Mouse (Mus musculus) heart, embryonic 12.5 days (tissue): ENCODE data around the gene Gm11627. TPM values are rescaled to one million over a fixed set of nuclear protein-coding genes. Genes with fewer than 3 reads are reported as not detected.
A peak's percentile ranks its signal among the peaks of the same experiment; 100 is the strongest.

ENCODE experiments used
- ATAC-seq: fragments of 200-750 bp; cut with Nextera tagmentation; 2 replicates; pipeline ENCODE4 v1.8.0; 2017; ENCODE audit warnings: moderate TSS enrichment, moderate library complexity; ENCODE audit not compliant: insufficient number of reproducible peaks, low FRiP score
- H3K27ac ChIP-seq: fragments of 300-500 bp; sonication (generic); 2 replicates; pipeline ENCODE4 v1.5.1; 2016; ENCODE audit warnings: mild to moderate bottlenecking, moderate library complexity; ENCODE audit not compliant: poor library complexity, severe bottlenecking
- H3K27me3 ChIP-seq: fragments of 300-500 bp; sonication (generic); replicated peaks from 2 replicates; pipeline ENCODE4 v1.6.1; 2016; ENCODE audit warnings: mild to moderate bottlenecking, moderate library complexity
- H3K36me3 ChIP-seq: fragments of 300-500 bp; sonication (generic); 2 replicates; pipeline ENCODE4 v1.6.1; 2016; ENCODE audit warnings: mild to moderate bottlenecking, moderate library complexity
- H3K4me1 ChIP-seq: fragments of 300-500 bp; sonication (generic); replicated peaks from 2 replicates; pipeline ENCODE4 v1.6.1; 2016; ENCODE audit warnings: mild to moderate bottlenecking
- H3K4me2 ChIP-seq: fragments of 300-500 bp; sonication (generic); 2 replicates; pipeline ENCODE4 v1.6.1; 2016; ENCODE audit warnings: mild to moderate bottlenecking, moderate library complexity
- H3K4me3 ChIP-seq: fragments of 300-500 bp; sonication (generic); 2 replicates; pipeline ENCODE4 v1.5.1; 2016; ENCODE audit warnings: mild to moderate bottlenecking
- H3K9ac ChIP-seq: fragments of 300-500 bp; sonication (generic); 2 replicates; pipeline ENCODE4 v1.6.1; 2016; ENCODE audit warnings: mild to moderate bottlenecking, moderate library complexity
- H3K9me3 ChIP-seq: fragments of 300-500 bp; sonication (generic); replicated peaks from 2 replicates; pipeline ENCODE4 v1.6.1; 2016; ENCODE audit warnings: mild to moderate bottlenecking, moderate library complexity
- WGBS: fragments of 180-500 bp; shearing (Covaris S2); methylation state at CpG from one replicate; pipeline ENCODE4 v1.1.7; 2016; 5-methylcytosine and 5-hydroxymethylcytosine counted together
- polyA plus RNA-seq: library from polyadenylated mRNA; unstranded; fragments of >200 nt; fragmentation: Nextera tagmentation; extraction: Ambion mirVana; gene quantifications from 2 replicates; pipeline ENCODE4 v1.2.1, GENCODE M21; 2016

The Gm11627 gene
- polyA plus RNA-seq, 1 experiment from 2014 or later: 10.9 TPM

DNA sequence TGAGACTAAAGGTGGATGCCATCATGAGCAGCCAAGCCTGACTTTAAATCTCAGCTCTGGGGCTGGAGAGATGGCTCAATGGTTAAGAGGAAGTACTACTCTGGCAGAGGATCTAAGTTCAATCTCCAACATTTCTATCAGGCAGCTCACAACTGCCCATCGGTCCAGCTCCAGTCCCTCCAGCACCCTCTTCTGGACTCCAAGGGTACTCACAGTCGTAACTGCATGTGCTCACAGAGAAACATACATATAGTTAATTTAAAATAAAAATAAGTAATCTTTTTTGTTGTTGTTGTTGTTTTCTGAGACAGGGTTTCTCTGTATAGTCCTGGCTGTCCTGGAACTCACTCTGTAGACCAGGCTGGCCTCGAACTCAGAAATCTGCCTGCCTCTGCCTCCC lies 20.7 kb upstream of the Gm11627 start:
- no peaks in the 10 kb centered on the region for H3K27me3 ChIP-seq
- H3K4me3 ChIP-seq: no peak overlapping the region
- no peak overlapping the region for H3K4me2 ChIP-seq
- no peaks in the 10 kb centered on the region for H3K36me3 ChIP-seq
- WGBS: 75% methylated on average over 3 of the region's 3 CpGs
- H3K9ac ChIP-seq: no peak overlapping the region
- no peak overlapping the region for H3K27ac ChIP-seq
- peaks cover 17% of the 10 kb centered on the region for H3K4me1 ChIP-seq
- no peaks in the 10 kb centered on the region for H3K9me3 ChIP-seq
- ATAC-seq: no peak

DNA sequence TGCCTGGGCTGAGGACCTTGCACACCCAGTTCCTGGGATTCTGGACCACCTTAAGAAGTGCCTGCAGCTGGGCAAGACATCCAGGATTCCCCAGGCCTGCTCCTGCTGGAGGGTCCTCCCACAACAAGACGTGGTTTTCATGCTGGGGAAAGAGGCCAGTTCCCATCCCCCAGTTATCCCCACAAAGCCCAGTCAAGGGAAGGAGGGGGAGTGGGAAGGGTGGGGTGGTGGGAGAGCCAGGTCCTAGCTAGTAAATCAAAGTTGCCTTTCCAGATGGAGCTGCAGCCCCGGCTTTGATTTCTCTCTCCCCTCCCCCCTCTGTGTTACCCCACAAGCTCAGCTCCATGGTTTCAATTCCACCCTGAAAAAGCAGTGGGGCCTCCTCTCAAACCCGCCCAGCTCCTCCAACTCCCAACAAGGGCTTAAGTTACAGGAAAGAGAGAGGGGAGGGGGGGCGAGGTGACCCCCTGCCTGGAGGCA lies 16.1 kb upstream of the Gm11627 start:
- ATAC-seq: no peak
- no peaks in the 10 kb centered on the region for H3K9me3 ChIP-seq
- H3K4me2 ChIP-seq: peak overlapping the region; percentile 8; the same call in 1 of the 2 replicates

GRCm38 (mm10) chr11:102587554-102587953 lies 8.3 kb upstream of the Gm11627 start:
- Histone ChIP-seq H3K9ac (no peak overlapping the region), H3K4me2 (no peak overlapping the region), H3K27me3 (no peaks in the 10 kb centered on the region), H3K36me3 (0 out of 2 replicates have a peak, but pooled peaks cover 3% of the 10 kb centered on the region), H3K4me1 (peaks cover 5% of the 10 kb centered on the region), H3K9me3 (peaks cover 10% of the 10 kb centered on the region; the same call in 1 of the 2 replicates), H3K27ac (no peak overlapping the region), H3K4me3 (no peak overlapping the region)
- ATAC-seq: no peak
- 80% methylated on average over 3 of the region's 3 CpGs for WGBS

More for the DNA sequence above, 16.1 kb upstream of the Gm11627 start:
- Histone ChIP-seq H3K4me3 (no peak overlapping the region), H3K36me3 (no peaks in the 10 kb centered on the region), H3K4me1 (peaks cover 9% of the 10 kb centered on the region), H3K27me3 (no peaks in the 10 kb centered on the region), H3K27ac (peak overlapping the region; percentile 51; the same call in 1 of the 2 replicates), H3K9ac (peak overlapping the region; percentile 50)
- WGBS: 12% methylated on average over 4 of the region's 4 CpGs

DNA sequence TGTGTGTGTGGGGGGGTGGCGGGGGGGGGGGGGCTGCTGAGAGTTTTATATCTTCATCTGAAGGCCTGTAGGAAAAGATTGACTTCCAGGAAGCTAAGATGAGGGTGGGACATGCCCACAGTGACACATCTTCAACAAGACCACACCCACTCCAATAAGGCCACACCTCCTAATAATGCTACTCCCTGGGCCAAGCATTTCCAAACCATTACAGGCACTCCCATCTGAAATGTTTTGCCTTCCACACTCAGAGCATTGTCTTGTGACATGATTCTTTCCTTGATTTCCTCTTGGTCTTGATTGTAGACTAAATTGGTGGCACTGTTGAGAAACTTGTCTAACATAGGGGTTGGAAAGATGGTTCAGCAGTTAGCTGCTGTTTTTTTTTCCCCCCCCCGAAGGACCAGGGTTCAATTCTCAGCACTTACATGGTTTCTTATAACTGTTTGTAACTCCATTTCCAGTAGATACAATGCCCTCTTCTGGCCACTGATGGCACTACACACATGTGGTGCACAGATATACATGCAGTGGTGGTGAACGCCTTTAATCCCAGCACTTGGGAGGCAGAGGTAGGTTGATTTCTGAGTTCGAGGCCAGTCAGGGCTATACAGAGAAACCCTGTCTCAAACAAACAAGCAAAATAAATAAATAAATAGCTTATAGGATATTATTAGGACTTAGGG lies 7.3 kb upstream of the Gm11627 start:
- H3K27ac ChIP-seq: no peak overlapping the region
- H3K4me3 ChIP-seq: no peak overlapping the region
- 0 out of 2 replicates have a peak, but pooled peaks cover 3% of the 10 kb centered on the region for H3K36me3 ChIP-seq
- no peak for ATAC-seq
- no peaks in the 10 kb centered on the region for H3K27me3 ChIP-seq
- peaks cover 10% of the 10 kb centered on the region; the same call in 1 of the 2 replicates for H3K9me3 ChIP-seq
- no peak overlapping the region for H3K9ac ChIP-seq
- no peak overlapping the region for H3K4me2 ChIP-seq
- peaks cover 15% of the 10 kb centered on the region for H3K4me1 ChIP-seq
- 87% methylated on average over 4 of the region's 4 CpGs for WGBS

GRCm38 (mm10) chr11:102582736-102583135 lies 3.5 kb upstream of the Gm11627 start:
- Histone ChIP-seq H3K4me3 (no peak overlapping the region), H3K27me3 (no peaks in the 10 kb centered on the region), H3K4me2 (peak overlapping the region; percentile 32), H3K4me1 (peaks cover 43% of the 10 kb centered on the region), H3K9ac (peak overlapping the region; percentile 20; the same call in 1 of the 2 replicates), H3K27ac (peak overlapping the region; percentile 78), H3K36me3 (0 out of 2 replicates have a peak, but pooled peaks cover 3% of the 10 kb centered on the region), H3K9me3 (peaks cover 10% of the 10 kb centered on the region; the same call in 1 of the 2 replicates)
- 15% methylated on average over 5 of the region's 5 CpGs for whole genome bisulfite sequencing
- no peak for ATAC-seq

GRCm38 (mm10) chr11:102582016-102582610 lies 2.9 kb upstream of the Gm11627 start:
- Histone ChIP-seq H3K4me2 (peak overlapping the region; percentile 32), H3K9ac (peak overlapping the region; percentile 20; the same call in 1 of the 2 replicates), H3K36me3 (0 out of 2 replicates have a peak, but pooled peaks cover 3% of the 10 kb centered on the region), H3K27me3 (no peaks in the 10 kb centered on the region), H3K27ac (peak overlapping the region; percentile 78), H3K4me3 (no peak overlapping the region), H3K9me3 (peaks cover 10% of the 10 kb centered on the region; the same call in 1 of the 2 replicates), H3K4me1 (peaks cover 45% of the 10 kb centered on the region)
- ATAC-seq: no peak; the same call in 1 of the 2 replicates
- 20% methylated on average over 13 of the region's 13 CpGs for WGBS

GRCm38 (mm10) chr11:102581281-102582015 lies 2.2 kb upstream of the Gm11627 start:
- H3K4me3 ChIP-seq: no peak overlapping the region
- no peak for ATAC-seq
- peak overlapping the region; percentile 78 for H3K27ac ChIP-seq
- no peak overlapping the region for H3K9ac ChIP-seq
- H3K36me3 ChIP-seq: no peaks in the 10 kb centered on the region
- peaks cover 5% of the 10 kb centered on the region; the same call in 1 of the 2 replicates for H3K9me3 ChIP-seq
- no peaks in the 10 kb centered on the region for H3K27me3 ChIP-seq
- 17% methylated on average over 11 of the region's 11 CpGs for WGBS
- peaks cover 48% of the 10 kb centered on the region for H3K4me1 ChIP-seq
- H3K4me2 ChIP-seq: peak overlapping the region; percentile 1; the same call in 1 of the 2 replicates

DNA sequence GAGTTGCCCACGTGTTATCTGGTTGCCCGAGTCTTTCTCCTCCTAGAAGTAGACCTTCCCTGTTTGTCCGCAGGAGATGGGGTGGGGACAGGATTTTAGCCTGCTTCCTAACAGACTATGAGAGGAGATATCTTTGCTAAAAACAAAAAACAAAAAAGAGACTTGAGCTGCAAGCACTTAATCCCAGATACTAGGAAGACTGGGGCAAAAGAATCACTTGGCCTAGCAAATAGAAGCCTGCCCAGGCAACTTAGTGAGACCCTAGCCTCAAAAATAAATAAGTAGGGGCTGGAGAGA lies 721 bp upstream of the Gm11627 start:
- peaks cover 48% of the 10 kb centered on the region for H3K4me1 ChIP-seq
- H3K27me3 ChIP-seq: no peaks in the 10 kb centered on the region
- peak overlapping the region; percentile 72 for H3K9ac ChIP-seq
- peak overlapping the region; percentile 61 for H3K4me2 ChIP-seq
- H3K9me3 ChIP-seq: no peaks in the 10 kb centered on the region
- H3K27ac ChIP-seq: peak overlapping the region; percentile 83; the same call in 1 of the 2 replicates
- peak overlapping the region; percentile 38 for H3K4me3 ChIP-seq
- ATAC-seq: no peak
- no peaks in the 10 kb centered on the region for H3K36me3 ChIP-seq
- 47% methylated on average over 3 of the region's 3 CpGs for WGBS

GRCm38 (mm10) chr11:102578341-102579118 lies 731 bp downstream of the Gm11627 start:
- Histone ChIP-seq H3K27ac (peak overlapping the region; percentile 83), H3K9ac (peak overlapping the region; percentile 72), H3K4me2 (peak overlapping the region; percentile 61), H3K27me3 (no peaks in the 10 kb centered on the region), H3K36me3 (no peaks in the 10 kb centered on the region), H3K4me3 (peak overlapping the region; percentile 38), H3K4me1 (peaks cover 48% of the 10 kb centered on the region), H3K9me3 (no peaks in the 10 kb centered on the region)
- 9% methylated on average over 27 of the region's 27 CpGs for WGBS
- ATAC-seq: peak; percentile 13; the same call in 1 of the 2 replicates

DNA sequence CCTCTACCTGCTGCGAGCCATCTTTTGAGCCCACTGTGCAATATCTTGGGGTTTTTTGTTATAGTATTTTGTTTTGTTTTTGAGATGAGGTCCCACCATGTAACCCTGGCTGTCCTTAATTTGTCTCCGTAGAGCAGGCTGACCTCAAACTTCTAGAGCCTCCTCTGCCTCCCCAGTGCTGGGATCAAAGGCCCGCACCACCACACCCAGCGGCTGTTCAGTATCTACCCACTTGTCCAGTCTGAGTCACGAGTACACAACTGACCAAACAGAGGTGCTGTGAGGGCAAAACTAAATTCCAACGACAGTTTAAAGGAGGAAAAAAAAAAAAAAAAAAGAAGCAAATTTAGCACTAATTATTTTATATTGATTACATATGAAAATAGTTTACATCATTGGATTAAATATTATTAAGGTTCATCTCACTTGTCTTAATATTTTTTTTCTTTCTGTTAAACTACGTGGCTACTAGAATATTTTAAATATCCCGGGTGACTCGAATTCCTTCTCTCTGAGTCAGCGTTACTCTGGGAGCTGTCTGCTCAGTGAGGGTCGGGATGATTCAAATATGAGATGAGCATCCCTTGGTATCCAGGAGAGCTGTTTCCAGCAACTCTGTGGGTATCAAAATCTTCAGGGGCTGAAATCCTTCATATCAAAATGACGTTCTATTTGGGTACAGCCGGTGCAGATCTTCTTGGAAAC lies 3.1 kb downstream of the Gm11627 start:
- WGBS: 36% methylated on average over 13 of the region's 13 CpGs
- no peak overlapping the region for H3K4me3 ChIP-seq
- no peaks in the 10 kb centered on the region for H3K9me3 ChIP-seq
- no peaks in the 10 kb centered on the region for H3K27me3 ChIP-seq
- no peaks in the 10 kb centered on the region for H3K36me3 ChIP-seq
- no peak for ATAC-seq
- no peak overlapping the region for H3K9ac ChIP-seq
- H3K4me1 ChIP-seq: peaks cover 32% of the 10 kb centered on the region
- no peak overlapping the region for H3K4me2 ChIP-seq
- peak overlapping the region; percentile 2; the same call in 1 of the 2 replicates for H3K27ac ChIP-seq
